Mouse (Mus musculus): Measurements from ENCODE around the gene Mark1. TPM values are rescaled to one million over a fixed set of nuclear protein-coding genes. Genes with fewer than 3 reads are reported as not detected.

The Mark1 gene
- total RNA-seq, 2 experiments from 2014 or later, result 8.7 to 9.0 TPM

DNA sequence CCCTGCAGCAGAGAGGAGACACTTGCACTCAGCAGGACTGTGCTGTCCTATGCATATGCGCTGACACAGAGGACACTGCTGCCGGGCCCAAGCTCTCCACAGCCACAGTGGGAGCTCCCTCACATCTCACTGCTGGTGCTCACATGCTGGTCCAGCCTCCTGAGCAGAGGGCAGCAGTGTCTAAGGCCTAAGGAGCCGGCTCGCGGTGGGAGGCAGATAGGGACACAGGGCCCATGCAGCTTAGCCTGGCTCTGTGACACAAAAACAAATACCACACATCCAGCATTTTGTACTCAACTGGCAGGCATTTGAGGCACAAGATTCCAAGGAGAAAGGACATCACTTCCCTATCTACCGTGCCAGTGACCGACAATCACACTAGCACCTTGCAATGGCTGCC, 96.5 kb downstream of the Mark1 start:
- intact Hi-C loops (cut with DNase I), result no loop called here
- no peak for DNase-seq

DNA sequence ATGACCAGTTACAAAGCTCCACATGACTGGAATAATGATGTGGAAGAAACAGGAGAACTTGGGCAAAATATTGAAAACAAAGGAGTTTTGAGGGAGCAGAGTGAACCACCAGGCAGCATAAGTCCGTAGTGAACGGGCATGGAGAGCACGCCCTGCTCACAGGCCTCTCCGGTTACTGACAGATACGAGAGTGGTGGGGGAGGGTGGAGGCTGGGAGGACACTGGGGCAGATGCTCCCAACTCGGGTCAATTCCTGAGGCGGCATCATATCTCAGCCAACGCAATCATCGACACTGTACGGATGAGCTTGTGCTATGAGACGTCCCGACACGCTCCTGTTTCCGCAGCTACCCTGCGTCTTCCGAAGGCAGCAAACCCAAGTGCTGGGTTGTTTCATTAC, 102.0 kb downstream of the Mark1 start:
- no peak for DNase-seq
- intact Hi-C loops (cut with DNase I), result no loop called here

DNA sequence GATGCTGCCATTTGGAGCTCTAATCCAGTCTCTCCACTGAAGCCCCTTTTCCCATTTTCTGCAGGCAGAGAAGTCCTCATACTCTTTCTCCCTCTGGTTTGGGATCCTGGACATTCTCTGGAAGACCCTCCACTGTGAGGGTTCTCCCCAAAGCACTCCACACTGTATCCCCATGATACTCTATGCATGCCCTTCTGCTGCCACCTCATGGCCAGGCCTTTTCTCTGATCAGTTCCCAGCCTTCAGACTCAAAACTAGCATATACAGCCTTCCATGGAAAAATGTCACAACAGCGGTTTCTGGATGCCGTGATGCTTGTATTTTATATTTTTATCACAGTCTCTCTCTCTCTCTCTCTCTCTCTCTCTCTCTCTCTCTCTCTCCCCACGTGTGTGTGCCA, 107.4 kb downstream of the Mark1 start:
- intact Hi-C loops (cut with DNase I), result no loop called here
- no peak for DNase-seq

DNA sequence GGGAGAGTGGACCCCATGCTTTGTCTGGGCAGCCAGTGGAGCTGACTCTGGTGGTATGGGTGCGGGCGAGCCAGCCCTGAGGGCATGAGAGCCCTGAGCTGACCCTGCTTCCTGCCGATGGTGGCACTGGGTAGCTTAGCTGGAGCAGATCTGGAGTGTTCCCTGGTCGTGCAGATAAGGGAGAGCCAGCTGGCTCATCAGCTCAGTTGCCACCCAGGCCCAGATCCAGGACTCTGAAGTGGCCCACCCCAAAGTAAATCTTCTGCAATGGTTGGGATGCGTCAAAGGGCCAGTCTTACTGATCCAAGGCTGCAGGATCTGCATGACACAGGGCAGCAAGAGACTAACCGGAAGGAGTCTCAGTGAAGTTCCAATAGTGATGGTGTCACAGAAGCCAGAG, 109.9 kb downstream of the Mark1 start:
- peak; percentile 48 to 50 for DNase-seq

DNA sequence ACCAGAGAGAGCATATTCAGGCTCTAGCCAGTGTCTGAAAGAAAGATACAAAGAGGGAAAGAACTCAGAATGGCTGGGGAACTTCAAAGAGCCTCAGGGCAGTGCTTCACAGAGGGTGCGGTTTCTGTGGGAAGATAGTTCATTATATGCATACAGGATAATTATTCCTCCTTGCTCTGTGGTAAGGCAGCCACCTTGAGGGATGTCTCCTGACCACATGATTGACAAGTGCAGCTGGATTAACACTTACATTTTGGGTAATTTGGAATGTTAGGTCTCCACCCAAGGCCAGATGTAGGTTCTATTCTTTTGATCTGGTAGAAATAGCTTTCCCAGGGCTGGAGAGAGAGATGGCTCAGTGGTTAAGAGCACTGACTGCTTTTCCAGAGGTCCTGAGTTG, 113.2 kb downstream of the Mark1 start:
- DNase-seq, result no peak
- intact Hi-C loops (cut with DNase I), result no loop called here

More for the DNA sequence above, 109.9 kb downstream of the Mark1 start:
- intact Hi-C loops (cut with DNase I), result no loop called here

DNA sequence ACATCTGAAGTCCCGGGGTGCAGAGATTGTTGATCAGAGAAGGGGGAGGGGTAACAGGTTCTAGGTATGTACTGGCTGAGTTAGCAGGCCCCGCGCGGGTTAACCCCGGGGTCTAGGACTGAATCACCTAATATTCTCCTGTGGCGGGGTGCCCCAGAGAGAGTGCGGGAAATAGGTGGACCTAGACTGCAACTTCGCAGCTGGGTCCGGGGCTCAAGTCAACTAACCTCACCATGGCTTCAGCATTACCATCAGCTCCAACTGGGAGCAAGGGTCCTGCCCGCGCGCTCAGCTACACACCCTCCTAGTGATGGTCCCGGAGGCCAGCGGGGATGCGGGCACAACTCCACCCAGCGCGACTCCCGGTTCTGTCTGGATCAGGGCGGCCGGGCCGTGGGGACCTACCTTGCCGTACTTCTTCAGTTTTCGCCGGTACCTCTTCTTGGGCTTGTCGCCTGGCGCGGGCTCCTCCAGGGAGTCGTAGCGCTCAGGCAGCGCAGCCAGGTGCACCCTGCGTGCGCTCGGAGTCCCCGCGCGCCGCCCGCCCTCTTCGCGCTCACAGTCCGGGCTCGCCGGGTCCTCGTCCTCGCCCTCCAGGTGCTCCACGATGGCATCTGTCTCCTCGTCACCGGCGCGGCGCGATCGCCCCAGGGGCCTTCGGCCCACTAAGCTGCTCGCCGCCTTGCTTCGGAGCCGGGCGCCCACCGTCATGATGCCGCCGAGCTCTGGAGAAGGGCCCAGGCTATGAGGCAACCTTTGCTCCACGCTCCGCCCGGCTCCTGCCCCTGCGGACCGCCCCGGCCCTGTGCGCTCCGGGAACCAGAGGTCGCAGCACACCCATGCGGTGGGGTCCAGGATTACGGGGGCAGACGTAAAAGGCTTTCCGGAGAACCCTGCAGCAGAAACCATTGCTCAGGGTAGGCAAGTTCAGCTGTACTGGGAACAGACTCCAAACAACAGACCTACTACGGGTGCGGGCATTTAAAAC, 116.8 kb downstream of the Mark1 start, which contains the start of gene C130074G19Rik:
Gene C130074G19Rik (minus strand): TSS at position 938 of the 988 bp plus-strand sequence.
- peak; percentile 70 to 79 for DNase-seq
- intact Hi-C loops (cut with DNase I), result loop anchor here (1.0 to 2.0 kb wide), 2 partner anchors 29 to 58 kb away; no protein-coding TSS in a partner anchor

DNA sequence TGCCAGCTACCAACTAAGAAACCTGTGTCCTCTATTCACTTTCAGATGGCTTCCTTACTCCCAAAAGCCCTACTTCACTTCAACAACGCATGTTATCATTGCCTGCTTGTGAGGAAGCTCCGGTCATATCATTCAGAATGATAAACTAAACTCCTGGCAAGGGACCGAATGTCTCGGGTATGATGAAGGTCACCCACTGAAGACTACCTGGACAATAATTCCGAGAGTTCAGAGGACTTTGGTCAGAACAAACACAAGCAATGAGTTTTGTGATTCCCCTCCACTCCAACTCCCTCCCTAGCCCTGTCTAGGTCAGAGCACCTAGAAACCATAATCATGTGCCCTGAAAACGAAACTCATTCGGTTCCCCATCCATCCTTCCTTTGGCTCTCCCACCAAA, 117.5 kb downstream of the Mark1 start:
- no peak for DNase-seq
- intact Hi-C loops (cut with DNase I), result loop anchor here (2.0 kb wide), 1 partner anchor 57 kb away; no protein-coding TSS in a partner anchor

DNA sequence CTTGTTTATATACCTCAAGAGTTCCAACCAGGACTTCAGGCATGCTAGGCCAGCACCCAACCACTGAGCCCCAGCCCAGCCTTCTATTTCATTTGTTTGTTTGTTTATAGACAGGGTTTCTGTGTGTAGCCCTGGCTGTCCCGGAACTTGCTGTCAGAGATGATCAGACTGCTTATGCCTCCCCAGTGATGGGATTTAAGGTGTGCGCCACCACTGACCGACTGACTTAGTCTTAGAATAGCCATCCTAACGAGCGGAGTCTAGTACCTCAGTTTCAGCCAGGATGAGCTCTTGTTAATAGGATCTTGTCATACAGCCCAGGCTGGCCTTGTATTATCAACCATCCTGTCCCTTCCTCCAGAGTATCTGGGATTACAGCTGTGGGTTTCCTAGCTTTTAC, 118.2 kb downstream of the Mark1 start:
- no peak for DNase-seq
- intact Hi-C loops (cut with DNase I), result no loop called here

DNA sequence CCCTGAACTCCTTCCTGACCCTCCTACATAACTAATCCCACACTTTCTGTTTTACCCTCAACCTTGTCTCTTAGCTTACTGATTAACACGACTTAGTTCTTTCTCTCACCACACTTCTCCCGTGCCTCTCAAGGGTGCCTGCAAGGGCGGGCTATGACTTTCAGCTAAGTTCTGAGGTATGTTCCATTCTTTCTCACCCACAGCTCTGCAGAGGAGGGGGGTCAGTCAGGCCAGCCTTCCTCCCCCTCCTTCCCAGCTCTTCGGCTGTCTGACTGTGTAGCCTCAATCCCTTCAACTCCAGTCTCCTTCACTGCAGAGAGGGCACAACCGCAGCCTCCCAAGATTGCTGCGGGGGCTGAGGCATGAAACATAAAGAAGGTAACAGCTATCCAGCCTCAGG, 120.5 kb downstream of the Mark1 start:
- intact Hi-C loops (cut with DNase I), result no loop called here

DNA sequence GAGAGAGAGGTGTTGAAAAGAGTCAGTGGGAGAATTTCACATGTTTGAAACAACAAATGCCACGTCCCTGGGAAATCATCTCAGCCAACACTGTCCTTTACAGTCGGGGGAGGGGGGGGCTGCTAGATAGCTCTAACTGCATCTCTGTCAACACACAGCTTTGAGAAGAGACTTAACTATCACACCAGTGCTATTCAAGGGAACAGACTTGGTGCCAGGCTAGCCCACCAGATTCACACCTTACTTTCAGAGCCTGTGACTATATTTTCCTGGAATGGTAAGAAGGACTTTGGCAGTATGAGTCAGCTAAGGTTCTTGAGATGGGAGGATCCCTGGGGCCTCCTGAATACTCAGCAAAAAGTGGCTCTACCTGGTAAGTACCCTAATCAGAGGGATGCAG, 122.1 kb downstream of the Mark1 start:
- intact Hi-C loops (cut with DNase I), result no loop called here
- DNase-seq, result no peak

More for the DNA sequence above, 120.5 kb downstream of the Mark1 start:
- no peak for DNase-seq

DNA sequence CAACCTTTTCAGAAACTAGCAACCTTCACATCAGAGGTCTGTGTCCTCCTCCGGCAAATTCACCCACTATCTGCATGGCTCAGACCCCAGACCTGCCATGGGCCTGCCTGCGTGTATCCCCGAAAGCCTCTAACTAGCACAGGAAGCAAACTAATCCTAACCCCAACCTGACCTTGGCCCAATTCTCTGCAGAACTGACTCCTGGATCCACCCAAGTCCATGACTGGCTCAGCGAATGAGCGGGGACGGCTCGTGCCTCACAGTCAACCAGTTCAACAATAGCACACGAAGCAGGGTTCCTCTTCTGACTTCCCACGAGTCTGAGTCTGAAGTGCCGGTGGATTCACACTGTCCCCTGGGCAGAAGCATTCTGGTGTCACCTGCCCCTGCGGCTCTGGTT, 125.5 kb downstream of the Mark1 start:
- DNase-seq, result no peak
- intact Hi-C loops (cut with DNase I), result no loop called here

DNA sequence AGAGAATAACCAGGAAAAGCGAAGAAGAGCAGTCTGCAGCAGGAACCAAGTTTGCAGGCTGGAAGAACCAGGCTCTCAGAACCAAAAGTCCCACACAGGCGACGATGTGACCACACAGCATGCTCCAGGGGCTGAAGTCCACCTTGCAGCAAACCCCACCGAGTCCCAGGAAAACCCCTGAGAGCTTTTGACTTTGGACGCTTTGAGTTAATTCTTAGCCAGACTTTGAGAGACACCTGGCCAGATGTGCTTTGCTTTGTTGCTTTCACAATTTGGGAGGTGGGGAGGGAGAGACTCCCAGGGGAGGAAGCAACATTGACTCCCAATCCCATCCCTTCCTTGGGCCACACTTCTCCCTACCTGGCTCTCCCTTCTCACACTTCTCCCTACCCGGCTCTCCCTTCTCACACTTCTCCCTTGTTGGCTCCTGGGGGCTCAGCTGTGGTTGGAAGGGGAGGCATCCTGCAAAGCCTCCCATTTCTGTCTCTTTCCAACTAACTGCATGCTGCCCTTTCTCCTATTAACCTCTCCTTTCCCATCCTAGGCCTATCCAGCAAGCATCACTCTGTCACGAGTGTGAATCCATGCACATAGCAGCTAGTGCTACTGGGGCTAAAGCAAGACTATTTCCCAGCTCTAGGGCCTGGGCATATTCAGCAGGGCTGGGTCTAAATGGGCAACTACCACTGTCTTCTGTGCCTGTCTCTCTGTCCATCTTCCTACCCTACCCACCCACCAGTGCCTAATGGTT, 127.1 kb downstream of the Mark1 start:
- DNase-seq, result no peak
- intact Hi-C loops (cut with DNase I), result no loop called here

DNA sequence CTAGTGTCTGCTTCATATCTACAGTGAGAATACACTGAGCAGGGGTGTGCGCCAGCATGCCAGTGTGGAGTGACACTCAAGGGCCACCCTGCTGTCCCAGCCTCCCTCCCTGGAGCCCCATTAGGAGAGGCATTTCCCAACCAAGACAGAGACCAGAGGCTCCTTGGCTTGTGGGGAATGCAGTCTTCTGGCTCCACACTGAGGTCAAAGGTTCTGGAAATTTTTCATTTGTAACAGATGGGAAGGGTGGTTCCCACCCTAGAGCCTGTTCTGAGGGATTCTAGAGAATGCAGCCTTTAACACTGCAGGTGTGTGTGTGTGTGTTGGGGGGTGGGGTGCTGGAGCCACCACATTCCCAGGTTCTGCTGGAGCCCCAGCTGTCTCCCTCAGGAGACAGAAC, 127.9 kb downstream of the Mark1 start:
- intact Hi-C loops (cut with DNase I), result no loop called here
- no peak for DNase-seq

DNA sequence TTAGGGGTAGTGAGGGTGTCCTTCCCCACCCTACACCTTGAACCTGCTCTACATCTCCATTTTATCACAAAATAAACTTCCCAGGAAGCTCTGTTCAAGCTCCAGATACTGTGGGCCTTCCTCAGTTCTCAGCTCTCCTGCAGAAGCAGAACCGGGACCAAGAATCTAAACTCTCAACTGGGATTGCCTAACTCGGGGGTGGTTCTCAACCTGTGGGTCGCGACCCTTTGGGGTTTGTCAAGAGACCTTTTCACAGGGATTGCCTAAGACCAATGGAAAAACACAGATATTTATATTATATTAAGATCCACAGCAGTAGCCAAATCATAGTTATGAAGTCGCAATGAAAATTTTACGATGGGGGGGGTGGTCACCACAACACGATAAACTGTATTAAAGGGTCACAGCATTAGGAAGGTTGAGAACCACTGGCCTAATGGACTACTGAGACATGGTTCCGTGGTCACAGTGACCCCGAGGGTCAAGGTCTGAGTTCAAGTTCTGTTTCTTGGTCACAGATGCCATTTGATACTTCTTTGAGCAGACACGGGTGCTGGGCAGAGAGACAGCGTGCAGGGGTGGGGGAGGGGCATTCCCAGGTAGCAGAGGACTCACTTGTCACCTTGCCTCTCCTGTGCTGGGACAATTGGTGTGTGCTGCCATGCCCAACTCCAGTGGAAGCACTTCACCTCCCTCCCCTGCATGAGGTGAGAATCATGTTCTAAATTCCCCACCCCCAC, 128.6 kb downstream of the Mark1 start:
- intact Hi-C loops (cut with DNase I), result no loop called here

DNA sequence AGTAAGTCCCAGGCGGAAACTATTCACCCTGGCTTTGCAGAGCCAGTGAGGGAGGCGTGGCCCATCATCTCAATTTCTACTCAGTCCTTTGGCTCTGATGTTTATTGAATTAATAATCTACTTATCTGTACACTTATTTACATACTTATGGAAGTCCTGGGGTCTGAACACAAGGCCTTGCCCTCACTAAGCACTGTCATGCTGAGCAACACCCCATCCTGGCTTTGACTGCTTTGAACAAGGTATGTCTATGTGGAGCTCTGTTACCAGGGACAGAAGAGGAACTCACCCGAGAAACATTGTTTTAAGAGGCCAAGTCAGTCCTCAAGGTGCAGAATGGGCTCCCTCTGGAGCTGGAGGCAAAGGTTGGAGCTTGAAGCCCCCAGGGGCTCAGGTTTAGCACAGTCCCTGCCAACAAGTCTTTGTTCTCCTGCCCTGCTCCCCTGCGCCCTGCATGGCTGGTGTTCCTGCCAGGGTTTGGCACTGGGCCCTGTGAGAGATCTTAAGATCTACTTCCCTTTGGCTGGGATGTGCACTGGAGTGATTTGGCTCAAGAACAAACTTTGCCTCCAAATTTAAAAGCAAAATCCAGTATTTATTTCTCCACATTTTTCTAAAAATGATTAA, 129.3 kb downstream of the Mark1 start:
- no peak for DNase-seq
- intact Hi-C loops (cut with DNase I), result no loop called here

More for the DNA sequence above, 128.6 kb downstream of the Mark1 start:
- no peak for DNase-seq

DNA sequence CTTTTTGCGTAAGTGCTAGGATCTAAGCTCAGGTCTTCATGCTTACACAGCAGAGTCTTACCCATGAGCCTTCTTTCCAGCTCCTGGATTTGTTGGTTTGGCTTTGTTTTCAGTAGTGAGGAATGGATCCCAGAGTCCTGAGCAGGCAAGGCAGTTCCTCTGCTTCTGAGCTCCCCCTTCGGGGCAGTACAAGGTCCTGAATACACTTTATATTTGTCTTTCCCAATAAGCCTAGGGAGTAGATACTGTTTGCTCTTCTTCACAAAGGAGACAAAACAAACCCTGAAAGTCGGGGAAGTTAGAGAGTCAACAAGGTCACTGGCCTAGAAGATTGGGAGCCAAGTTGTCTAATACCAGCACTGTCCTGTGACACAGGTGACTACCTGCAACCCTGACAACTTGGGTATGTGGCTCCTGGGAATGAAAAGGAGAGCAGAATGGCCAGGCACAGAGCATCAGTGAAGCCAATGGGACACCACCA, 131.7 kb downstream of the Mark1 start:
- intact Hi-C loops (cut with DNase I), result no loop called here
- no peak for DNase-seq

DNA sequence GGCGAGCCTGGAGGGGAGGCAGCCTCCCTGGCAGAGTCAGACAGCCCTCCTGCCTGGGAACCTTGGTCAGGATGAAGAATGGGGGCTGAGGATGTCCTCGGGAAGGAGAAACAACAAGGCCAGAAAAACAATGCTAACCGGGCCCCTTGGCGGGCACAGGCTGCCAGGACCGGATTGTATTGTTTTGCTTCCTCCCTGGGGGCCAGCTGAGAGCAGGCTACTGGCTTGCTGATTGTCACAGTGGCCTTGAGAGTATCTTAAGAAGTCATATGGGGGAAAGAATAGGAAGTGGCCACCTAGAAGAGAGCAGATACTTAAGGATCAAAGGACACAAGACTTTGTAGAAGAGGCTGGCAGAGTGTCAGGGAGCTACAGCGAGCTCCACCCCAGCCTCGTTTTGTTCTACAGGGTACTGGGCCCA, 135.0 kb downstream of the Mark1 start:
- peak; percentile 54 to 65 for DNase-seq
- intact Hi-C loops (cut with DNase I), result no loop called here

DNA sequence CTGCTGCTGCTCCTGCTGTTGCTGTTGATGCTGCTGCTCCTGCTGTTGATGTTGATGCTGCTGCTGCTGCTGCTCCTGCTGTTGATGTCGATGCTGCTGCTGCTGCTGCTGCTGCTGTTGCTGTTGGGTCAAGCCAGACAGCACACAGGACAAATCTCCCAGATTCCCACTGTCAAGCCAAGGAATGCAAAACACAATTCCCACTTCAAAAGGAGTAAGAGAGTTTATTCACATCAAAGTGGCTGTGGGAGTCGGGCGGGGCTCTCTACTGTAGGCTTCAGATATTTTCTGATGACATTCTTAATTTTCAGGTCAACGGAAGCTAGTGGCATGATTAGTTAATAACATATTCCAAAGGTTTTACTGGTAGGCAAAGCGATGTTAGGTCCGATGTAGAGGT, 136.7 kb downstream of the Mark1 start:
- DNase-seq, result no peak
- intact Hi-C loops (cut with DNase I), result no loop called here

DNA sequence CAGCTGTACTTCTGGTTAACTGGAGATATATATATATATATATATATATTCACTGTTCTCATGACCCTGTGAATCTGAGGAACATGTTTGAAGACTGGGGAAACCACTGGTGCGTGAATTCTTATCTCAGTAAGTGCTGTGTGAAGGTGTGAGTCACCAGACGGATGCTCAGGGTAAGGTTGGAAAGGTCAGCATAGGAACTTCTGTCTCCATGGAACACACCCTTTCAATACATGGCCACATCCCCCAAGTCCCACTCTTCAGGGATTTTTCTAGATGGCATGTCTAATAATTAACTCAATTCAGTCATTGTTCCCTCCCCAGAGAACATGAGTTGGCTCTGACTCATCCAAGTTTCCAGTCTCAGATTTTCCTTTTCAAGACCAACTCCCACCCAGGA, 137.8 kb downstream of the Mark1 start:
- intact Hi-C loops (cut with DNase I), result no loop called here
- DNase-seq, result no peak

DNA sequence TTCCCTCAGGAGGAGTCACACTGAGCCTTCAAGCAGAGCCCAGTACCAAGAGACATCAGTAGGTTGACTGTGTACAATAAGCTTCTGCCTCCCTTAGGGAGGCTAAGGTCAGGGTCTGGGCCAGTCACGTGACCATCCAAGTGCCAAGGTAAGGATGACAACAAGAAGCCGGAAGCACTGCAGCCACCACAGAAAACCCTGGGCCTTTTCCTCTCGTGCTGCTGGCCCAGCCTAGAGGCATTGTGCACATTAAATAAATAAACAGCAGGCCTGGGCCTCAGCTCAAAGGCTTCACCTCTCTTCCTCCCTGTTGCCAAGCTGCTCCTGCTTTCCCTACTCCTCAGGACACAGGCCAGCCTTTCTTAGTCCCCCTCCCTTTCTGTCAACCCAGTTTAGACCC, 139.1 kb downstream of the Mark1 start:
- peak in 1 of 2 experiments; percentile 21 for DNase-seq
- intact Hi-C loops (cut with DNase I), result no loop called here

Measured in heart, postnatal 10 days (tissue).